Mouse (Mus musculus): Measurements from ENCODE around the gene Flvcr2. TPM values are rescaled to one million over a fixed set of nuclear protein-coding genes. Genes with fewer than 3 reads are reported as not detected.

Gene Flvcr2
- polyA plus RNA-seq, 1 experiment from 2014 or later, result 23.3 TPM

GRCm38 (mm10) chr12:85794094-85794493, 47.8 kb downstream of the Flvcr2 start:
- 74% methylated on average over 2 of the region's 2 CpGs for WGBS
- Histone ChIP-seq H3K9me3 (ENCODE audit: low read length) (no peaks in the 10 kb centered on the region), H3K4me1 (ENCODE audit: insufficient read depth, low read depth, low read length) (peaks cover 6% of the 10 kb centered on the region; the same call in 1 of the 2 replicates), H3K4me3 (ENCODE audit: low read depth, low read length) (no peak overlapping the region), H3K9ac (replicated peaks; ENCODE audit: low read depth) (no peak overlapping the region), H3K36me3 (ENCODE audit: insufficient read depth, low read length) (no peaks in the 10 kb centered on the region), H3K4me2 (replicated peaks; ENCODE audit: low read depth, low read length) (no peak overlapping the region), H3K27ac (ENCODE audit: low read length) (no peak overlapping the region), H3K27me3 (replicated peaks; ENCODE audit: insufficient read depth, low read length) (no peaks in the 10 kb centered on the region)
- DNase-seq (ENCODE audit: low spot score) (no peak), ATAC-seq (no peak)
- no peak for TF ChIP-seq CTCF (IDR thresholded peaks at IDR 0.05)
- TF ChIP-seq EP300 (IDR thresholded peaks at IDR 0.05), result no peak

DNA sequence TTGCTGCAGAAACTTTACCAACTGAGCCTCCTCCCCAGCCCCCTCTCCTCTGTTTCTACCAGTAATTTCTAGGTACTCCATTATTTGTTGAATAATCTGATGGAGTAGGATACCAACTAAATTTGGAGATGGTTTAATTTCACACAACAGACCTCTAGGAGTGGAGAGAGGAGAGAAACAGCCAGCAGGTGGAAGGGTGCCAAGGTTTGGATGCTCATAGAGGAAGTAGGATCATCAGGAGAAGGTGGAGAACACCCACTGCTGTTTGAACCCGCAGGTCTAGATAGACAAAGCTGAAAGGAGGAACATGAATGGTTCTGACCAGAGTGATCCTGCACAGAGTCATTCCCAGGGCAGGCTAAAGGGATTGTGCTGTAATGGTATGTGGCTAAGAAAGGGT, 49.2 kb downstream of the Flvcr2 start:
- no peak overlapping the region for H3K27ac ChIP-seq (ENCODE audit: low read length)
- no peak overlapping the region for H3K4me3 ChIP-seq (ENCODE audit: low read depth, low read length)
- H3K4me2 ChIP-seq (replicated peaks; ENCODE audit: low read depth, low read length), result no peak overlapping the region
- H3K4me1 ChIP-seq (ENCODE audit: insufficient read depth, low read depth, low read length), result peaks cover 6% of the 10 kb centered on the region; the same call in 1 of the 2 replicates
- ATAC-seq (no peak), DNase-seq (ENCODE audit: low spot score) (no peak)
- no peaks in the 10 kb centered on the region for H3K9me3 ChIP-seq (ENCODE audit: low read length)
- H3K27me3 ChIP-seq (replicated peaks; ENCODE audit: insufficient read depth, low read length), result no peaks in the 10 kb centered on the region
- TF ChIP-seq EP300 (IDR thresholded peaks at IDR 0.05) (no peak), CTCF (IDR thresholded peaks at IDR 0.05) (no peak)
- no peaks in the 10 kb centered on the region for H3K36me3 ChIP-seq (ENCODE audit: insufficient read depth, low read length)
- no peak overlapping the region for H3K9ac ChIP-seq (replicated peaks; ENCODE audit: low read depth)
- 82% methylated on average over 1 of the region's 1 CpGs for WGBS

- H3K36me3 ChIP-seq (ENCODE audit: insufficient read depth, low read length), result no peaks in the 10 kb centered on the region
- no peaks in the 10 kb centered on the region for H3K27me3 ChIP-seq (replicated peaks; ENCODE audit: insufficient read depth, low read length)
- no peak for DNase-seq (ENCODE audit: low spot score)
- no peak overlapping the region for H3K4me3 ChIP-seq (ENCODE audit: low read depth, low read length)
- no peak for TF ChIP-seq EP300 (IDR thresholded peaks at IDR 0.05)
- TF ChIP-seq CTCF (IDR thresholded peaks at IDR 0.05), result no peak
- no peak overlapping the region for H3K4me2 ChIP-seq (replicated peaks; ENCODE audit: low read depth, low read length)
- H3K9ac ChIP-seq (replicated peaks; ENCODE audit: low read depth), result no peak overlapping the region
- 64% methylated on average over 9 of the region's 9 CpGs for WGBS
- H3K9me3 ChIP-seq (ENCODE audit: low read length), result no peaks in the 10 kb centered on the region
- no peaks in the 10 kb centered on the region for H3K4me1 ChIP-seq (ENCODE audit: insufficient read depth, low read depth, low read length)
- ATAC-seq, result no peak
- no peak overlapping the region for H3K27ac ChIP-seq (ENCODE audit: low read length)
Measured at GRCm38 (mm10) chr12:85800031-85800430, 53.7 kb downstream of the Flvcr2 start.

DNA sequence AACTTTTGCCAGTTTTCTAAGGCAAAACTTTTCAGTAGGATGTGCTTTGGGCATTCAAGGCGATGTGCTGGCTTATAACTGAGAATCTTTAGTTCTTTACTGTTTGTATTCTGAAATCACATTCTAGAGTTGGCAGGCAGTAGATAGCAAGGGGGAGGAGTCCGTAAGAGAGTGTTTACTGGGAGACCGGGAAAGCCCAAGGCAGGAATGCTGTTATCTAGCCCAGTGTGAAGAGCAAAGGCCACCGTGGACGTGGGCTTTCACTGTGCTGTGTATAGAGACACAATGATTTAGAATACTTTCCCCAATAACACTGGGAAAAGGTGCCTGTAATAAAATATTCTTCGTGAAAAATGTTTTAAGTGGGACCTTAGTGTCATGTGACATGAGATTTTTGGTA, 63.4 kb downstream of the Flvcr2 start:
- Histone ChIP-seq H3K27ac (ENCODE audit: low read length) (0 out of 2 replicates have a peak overlapping the region, but pooled peaks have one; percentile 15), H3K4me1 (ENCODE audit: insufficient read depth, low read depth, low read length) (peaks cover 9% of the 10 kb centered on the region), H3K9me3 (ENCODE audit: low read length) (no peaks in the 10 kb centered on the region), H3K4me3 (ENCODE audit: low read depth, low read length) (no peak overlapping the region), H3K36me3 (ENCODE audit: insufficient read depth, low read length) (0 out of 2 replicates have a peak, but pooled peaks cover 3% of the 10 kb centered on the region), H3K27me3 (replicated peaks; ENCODE audit: insufficient read depth, low read length) (no peaks in the 10 kb centered on the region), H3K9ac (replicated peaks; ENCODE audit: low read depth) (no peak overlapping the region), H3K4me2 (replicated peaks; ENCODE audit: low read depth, low read length) (no peak overlapping the region)
- WGBS, result 12% methylated on average over 6 of the region's 6 CpGs
- no peak for TF ChIP-seq CTCF (IDR thresholded peaks at IDR 0.05)
- DNase-seq (ENCODE audit: low spot score) (peak; percentile 69), ATAC-seq (peak; percentile 67)

GRCm38 (mm10) chr12:85810959-85811358, 64.6 kb downstream of the Flvcr2 start:
- TF ChIP-seq CTCF (IDR thresholded peaks at IDR 0.05) (no peak), EP300 (IDR thresholded peaks at IDR 0.05) (no peak)
- Histone ChIP-seq H3K4me1 (ENCODE audit: insufficient read depth, low read depth, low read length) (peaks cover 9% of the 10 kb centered on the region), H3K4me2 (replicated peaks; ENCODE audit: low read depth, low read length) (no peak overlapping the region), H3K9me3 (ENCODE audit: low read length) (no peaks in the 10 kb centered on the region), H3K36me3 (ENCODE audit: insufficient read depth, low read length) (0 out of 2 replicates have a peak, but pooled peaks cover 4% of the 10 kb centered on the region), H3K27ac (ENCODE audit: low read length) (no peak overlapping the region), H3K27me3 (replicated peaks; ENCODE audit: insufficient read depth, low read length) (no peaks in the 10 kb centered on the region), H3K4me3 (ENCODE audit: low read depth, low read length) (no peak overlapping the region), H3K9ac (replicated peaks; ENCODE audit: low read depth) (no peak overlapping the region)
- ATAC-seq (no peak), DNase-seq (ENCODE audit: low spot score) (no peak)

DNA sequence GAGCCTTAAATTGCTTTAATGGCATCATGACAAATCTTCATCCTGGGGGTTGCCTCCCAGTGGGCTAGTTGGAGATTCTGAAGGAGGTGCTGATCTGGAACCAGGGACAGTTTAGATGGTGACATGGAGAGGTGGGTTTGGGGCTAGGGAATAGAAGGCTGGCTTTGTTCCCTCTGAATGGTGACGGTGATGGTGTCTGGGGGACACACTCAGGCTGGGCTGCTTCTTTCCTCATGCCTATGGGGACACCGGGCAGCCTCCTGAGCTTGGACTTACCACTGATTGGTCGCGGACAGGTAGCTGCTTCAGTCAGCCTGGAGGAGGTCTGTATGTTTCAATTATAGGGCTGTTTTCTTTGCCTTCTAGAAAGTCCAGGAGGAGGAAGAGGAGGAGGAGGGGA, 65.3 kb downstream of the Flvcr2 start:
- no peak overlapping the region for H3K27ac ChIP-seq (ENCODE audit: low read length)
- no peaks in the 10 kb centered on the region for H3K9me3 ChIP-seq (ENCODE audit: low read length)
- no peak overlapping the region for H3K4me3 ChIP-seq (ENCODE audit: low read depth, low read length)
- no peak overlapping the region for H3K4me2 ChIP-seq (replicated peaks; ENCODE audit: low read depth, low read length)
- ATAC-seq, result no peak
- DNase-seq (ENCODE audit: low spot score), result no peak
- TF ChIP-seq CTCF (IDR thresholded peaks at IDR 0.05), result no peak
- TF ChIP-seq EP300 (IDR thresholded peaks at IDR 0.05), result no peak
- no peak overlapping the region for H3K9ac ChIP-seq (replicated peaks; ENCODE audit: low read depth)
- peaks cover 9% of the 10 kb centered on the region for H3K4me1 ChIP-seq (ENCODE audit: insufficient read depth, low read depth, low read length)
- no peaks in the 10 kb centered on the region for H3K27me3 ChIP-seq (replicated peaks; ENCODE audit: insufficient read depth, low read length)
- peaks cover 11% of the 10 kb centered on the region; the same call in 1 of the 2 replicates for H3K36me3 ChIP-seq (ENCODE audit: insufficient read depth, low read length)
- 94% methylated on average over 4 of the region's 4 CpGs for WGBS

DNA sequence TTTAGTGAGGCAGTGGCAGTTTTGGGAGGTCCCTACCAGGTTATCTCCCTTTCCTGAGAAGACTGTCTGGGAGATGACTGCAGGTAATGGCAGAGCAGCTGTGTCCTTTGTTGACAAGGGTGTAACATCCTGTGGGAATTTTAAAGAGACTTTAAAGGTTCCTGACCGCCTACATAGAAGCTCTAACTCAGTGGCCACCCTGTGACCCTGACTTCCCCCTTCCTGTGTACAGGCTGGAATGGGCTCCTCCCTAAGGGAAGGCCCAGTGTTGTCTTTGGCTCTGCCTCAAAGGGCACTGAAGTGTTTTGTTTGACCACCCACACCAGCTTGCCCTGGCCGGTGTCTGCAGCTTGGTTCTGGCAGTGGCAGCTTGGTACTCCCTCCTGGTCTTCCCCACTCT, 67.3 kb downstream of the Flvcr2 start:
- 27% methylated on average over 2 of the region's 2 CpGs for WGBS
- H3K27ac ChIP-seq (ENCODE audit: low read length), result peak overlapping the region; percentile 38; the same call in 1 of the 2 replicates
- DNase-seq (ENCODE audit: low spot score), result peak; percentile 77

More for the DNA sequence above, 67.3 kb downstream of the Flvcr2 start:
- TF ChIP-seq CTCF (IDR thresholded peaks at IDR 0.05) (no peak), EP300 (IDR thresholded peaks at IDR 0.05) (peak; percentile 72)
- H3K9ac ChIP-seq (replicated peaks; ENCODE audit: low read depth), result no peak overlapping the region
- H3K4me3 ChIP-seq (ENCODE audit: low read depth, low read length), result no peak overlapping the region
- H3K4me2 ChIP-seq (replicated peaks; ENCODE audit: low read depth, low read length), result no peak overlapping the region
- H3K36me3 ChIP-seq (ENCODE audit: insufficient read depth, low read length), result peaks cover 11% of the 10 kb centered on the region; the same call in 1 of the 2 replicates
- peak; percentile 92 for ATAC-seq
- no peaks in the 10 kb centered on the region for H3K9me3 ChIP-seq (ENCODE audit: low read length)
- H3K27me3 ChIP-seq (replicated peaks; ENCODE audit: insufficient read depth, low read length), result no peaks in the 10 kb centered on the region
- H3K4me1 ChIP-seq (ENCODE audit: insufficient read depth, low read depth, low read length), result peaks cover 9% of the 10 kb centered on the region

Measured in lung, postnatal 0 days (tissue).